Mouse (Mus musculus) lung, postnatal 0 days (tissue): ENCODE measurements around the gene Suclg2. TPM values are rescaled to one million over a fixed set of nuclear protein-coding genes. Genes with fewer than 3 reads are reported as not detected.
"Not testable (repeated sequence)": the region's sequence is repeated elsewhere in the genome, so short reads cannot be mapped to it uniquely, and the experiment has no call there.

Source experiments
- ATAC-seq: fragments of 200-750 bp; cut with Nextera tagmentation; 2 replicates; pipeline ENCODE4 v1.8.0; 2017; ENCODE audit warnings: moderate library complexity
- DNase-seq: peaks from one replicate; pipeline ENCODE4 v3.0.0-alpha.2; 2016; ENCODE audit warnings: low spot score
- H3K27ac ChIP-seq: fragments of 300-500 bp; sonication (generic); 2 replicates; pipeline ENCODE4 v1.5.1; 2014; ENCODE audit warnings: antibody characterized with exemption, mild to moderate bottlenecking, low read length, mixed read lengths
- H3K27me3 ChIP-seq: fragments of 300-500 bp; sonication (generic); replicated peaks from 2 replicates; pipeline ENCODE4 v1.6.1; 2014; ENCODE audit warnings: low read length, mixed read lengths; ENCODE audit not compliant: insufficient read depth
- H3K36me3 ChIP-seq: fragments of 300-500 bp; sonication (generic); 2 replicates; pipeline ENCODE4 v1.6.1; 2014; ENCODE audit warnings: low read length, mixed read lengths; ENCODE audit not compliant: insufficient read depth
- H3K4me1 ChIP-seq: fragments of 300-500 bp; sonication (generic); 2 replicates; pipeline ENCODE4 v1.6.1; 2014; ENCODE audit warnings: antibody characterized with exemption, low read depth, low read length, mixed read lengths; ENCODE audit not compliant: insufficient read depth
- H3K4me2 ChIP-seq: fragments of 300-500 bp; sonication (generic); replicated peaks from 2 replicates; pipeline ENCODE4 v1.6.1; 2014; ENCODE audit warnings: low read depth, mild to moderate bottlenecking, low read length, moderate library complexity, mixed read lengths
- H3K4me3 ChIP-seq: fragments of 300-500 bp; sonication (generic); 2 replicates; pipeline ENCODE4 v1.5.1; 2014; ENCODE audit warnings: low read depth, low read length
- H3K9ac ChIP-seq: fragments of 300-500 bp; sonication (generic); replicated peaks from 2 replicates; pipeline ENCODE4 v1.6.1; 2014; ENCODE audit warnings: low read depth, mild to moderate bottlenecking
- H3K9me3 ChIP-seq: fragments of 300-500 bp; sonication (generic); 2 replicates; pipeline ENCODE4 v1.6.1; 2016; ENCODE audit warnings: low read length, mixed read lengths
- CTCF ChIP-seq: IDR thresholded peaks from 2 replicates; pipeline ENCODE4 v1.5.1; 2016; ENCODE audit warnings: antibody characterized with exemption, mild to moderate bottlenecking
- EP300 ChIP-seq: IDR thresholded peaks from 2 replicates; pipeline ENCODE4 v1.6.1; 2016; ENCODE audit warnings: antibody characterized with exemption, mild to moderate bottlenecking, control low read depth
- WGBS: fragments of 180-500 bp; shearing (Covaris S2); extraction: QIAGEN DNeasy Blood & Tissue Kit; methylation state at CpG from one replicate; pipeline ENCODE4 v1.1.7; 2014; 5-methylcytosine and 5-hydroxymethylcytosine counted together
- polyA plus RNA-seq: library from polyadenylated mRNA; unstranded; fragments of >200 nt; fragmentation: Nextera tagmentation; extraction: Ambion mirVana; gene quantifications from 2 replicates; pipeline ENCODE4 v1.2.1, GENCODE M21; 2015

Gene Suclg2
- polyA plus RNA-seq, 1 experiment from 2014 or later: 37.4 TPM

GRCm38 (mm10) chr6:95608123-95608522 lies 110.5 kb downstream of the Suclg2 start:
- Histone ChIP-seq H3K27me3 (no peaks in the 10 kb centered on the region), H3K9ac (no peak overlapping the region), H3K27ac (no peak overlapping the region), H3K4me1 (no peaks in the 10 kb centered on the region), H3K4me3 (no peak overlapping the region), H3K9me3 (no peaks in the 10 kb centered on the region), H3K36me3 (no peaks in the 10 kb centered on the region; the same call in 1 of the 2 replicates), H3K4me2 (no peak overlapping the region)
- TF ChIP-seq CTCF (no peak), EP300 (no peak)
- no peak for ATAC-seq
- WGBS: 81% methylated on average over 3 of the region's 3 CpGs
- no peak for DNase-seq

GRCm38 (mm10) chr6:95600731-95601130 lies 117.9 kb downstream of the Suclg2 start:
- ATAC-seq, H3K9ac ChIP-seq, H3K36me3 ChIP-seq, H3K4me2 ChIP-seq, H3K9me3 ChIP-seq, H3K27me3 ChIP-seq, DNase-seq, H3K4me3 ChIP-seq, H3K27ac ChIP-seq, H3K4me1 ChIP-seq: not testable (repeated sequence)
- WGBS: 87% methylated on average over 8 of the region's 8 CpGs

GRCm38 (mm10) chr6:95596766-95597750 lies 121.5 kb downstream of the Suclg2 start:
- H3K9ac ChIP-seq: no peak overlapping the region
- peak; percentile 12 for DNase-seq
- H3K36me3 ChIP-seq: no peaks in the 10 kb centered on the region
- H3K9me3 ChIP-seq: no peaks in the 10 kb centered on the region
- H3K27ac ChIP-seq: no peak overlapping the region
- no peak overlapping the region for H3K4me3 ChIP-seq
- peak; percentile 51 for ATAC-seq
- TF ChIP-seq EP300 (no peak), CTCF (no peak)
- H3K27me3 ChIP-seq: no peaks in the 10 kb centered on the region
- whole genome bisulfite sequencing: 64% methylated on average over 15 of the region's 15 CpGs
- no peaks in the 10 kb centered on the region for H3K4me1 ChIP-seq
- H3K4me2 ChIP-seq: no peak overlapping the region

GRCm38 (mm10) chr6:95595852-95596251 lies 122.7 kb downstream of the Suclg2 start:
- DNase-seq (no peak), ATAC-seq (no peak)
- 64% methylated on average over 2 of the region's 2 CpGs for WGBS
- Histone ChIP-seq H3K9ac (no peak overlapping the region), H3K9me3 (no peaks in the 10 kb centered on the region), H3K27ac (no peak overlapping the region), H3K4me1 (no peaks in the 10 kb centered on the region), H3K27me3 (no peaks in the 10 kb centered on the region), H3K4me2 (no peak overlapping the region), H3K36me3 (no peaks in the 10 kb centered on the region), H3K4me3 (no peak overlapping the region)
- TF ChIP-seq EP300 (no peak), CTCF (no peak)

- DNase-seq (peak; percentile 34), ATAC-seq (no peak)
- H3K9me3 ChIP-seq: no peaks in the 10 kb centered on the region
- no peak overlapping the region for H3K9ac ChIP-seq
- H3K27ac ChIP-seq: no peak overlapping the region
- no peak overlapping the region for H3K4me2 ChIP-seq
- H3K4me3 ChIP-seq: no peak overlapping the region
- H3K27me3 ChIP-seq: no peaks in the 10 kb centered on the region
- no peaks in the 10 kb centered on the region for H3K36me3 ChIP-seq
- TF ChIP-seq EP300 (no peak), CTCF (no peak)
- 69% methylated on average over 4 of the region's 4 CpGs for WGBS
- H3K4me1 ChIP-seq: no peaks in the 10 kb centered on the region
Observed at GRCm38 (mm10) chr6:95594239-95594638, 124.4 kb downstream of the Suclg2 start.

GRCm38 (mm10) chr6:95592396-95592795 lies 126.2 kb downstream of the Suclg2 start:
- H3K9ac ChIP-seq: no peak overlapping the region
- no peaks in the 10 kb centered on the region for H3K27me3 ChIP-seq
- no peak for ATAC-seq
- H3K4me2 ChIP-seq: no peak overlapping the region
- H3K27ac ChIP-seq: no peak overlapping the region
- WGBS: 83% methylated on average over 6 of the region's 6 CpGs
- no peaks in the 10 kb centered on the region for H3K4me1 ChIP-seq
- H3K36me3 ChIP-seq: no peaks in the 10 kb centered on the region
- no peak for DNase-seq
- H3K9me3 ChIP-seq: no peaks in the 10 kb centered on the region
- H3K4me3 ChIP-seq: no peak overlapping the region
- TF ChIP-seq EP300 (no peak), CTCF (no peak)
